Mouse (Mus musculus) stomach, embryonic 16.5 days (tissue): ENCODE results near the gene Gnaq. TPM values are rescaled to one million over a fixed set of nuclear protein-coding genes. Genes with fewer than 3 reads are reported as not detected.

Source experiments
- ATAC-seq: fragments of 200-750 bp; cut with Nextera tagmentation; 2 replicates; pipeline ENCODE4 v1.8.0; 2017; ENCODE audit warnings: moderate number of reproducible peaks, moderate TSS enrichment; ENCODE audit not compliant: insufficient read depth, low FRiP score
- H3K27ac ChIP-seq: fragments of 300-500 bp; sonication (generic); 2 replicates; pipeline ENCODE4 v1.5.1; 2014; ENCODE audit warnings: low read length
- H3K27me3 ChIP-seq: fragments of 300-500 bp; sonication (generic); 2 replicates; pipeline ENCODE4 v1.6.1; 2014; ENCODE audit warnings: low read length, control low read depth, mixed read lengths; ENCODE audit not compliant: control insufficient read depth, insufficient read depth
- H3K36me3 ChIP-seq: fragments of 300-500 bp; sonication (generic); 2 replicates; pipeline ENCODE4 v1.6.1; 2014; ENCODE audit warnings: low read length; ENCODE audit not compliant: control insufficient read depth, insufficient read depth
- H3K4me1 ChIP-seq: fragments of 300-500 bp; sonication (generic); 2 replicates; pipeline ENCODE4 v1.6.1; 2014; ENCODE audit warnings: low read length, control low read depth, mixed read lengths; ENCODE audit not compliant: control insufficient read depth, insufficient read depth
- H3K4me2 ChIP-seq: fragments of 300-500 bp; sonication (generic); 2 replicates; pipeline ENCODE4 v1.6.1; 2014; ENCODE audit warnings: low read depth, low read length, mixed read lengths
- H3K4me3 ChIP-seq: fragments of 300-500 bp; sonication (generic); replicated peaks from 2 replicates; pipeline ENCODE4 v1.5.1; 2014; ENCODE audit warnings: mild to moderate bottlenecking, low read length
- H3K9ac ChIP-seq: fragments of 300-500 bp; sonication (generic); 2 replicates; pipeline ENCODE4 v1.6.1; 2014; ENCODE audit warnings: low read length
- H3K9me3 ChIP-seq: fragments of 300-500 bp; sonication (generic); replicated peaks from 2 replicates; pipeline ENCODE4 v1.6.1; 2016; ENCODE audit warnings: low read length, control low read depth; ENCODE audit not compliant: control insufficient read depth
- WGBS: fragments of 180-500 bp; shearing (Covaris S2); extraction: QIAGEN DNeasy Blood & Tissue Kit; methylation state at CpG from one replicate; pipeline ENCODE4 v1.1.7; 2014; 5-methylcytosine and 5-hydroxymethylcytosine counted together
- polyA plus RNA-seq: library from polyadenylated mRNA; unstranded; fragments of >200 nt; fragmentation: Nextera tagmentation; extraction: Ambion mirVana; gene quantifications from 2 replicates; pipeline ENCODE4 v1.2.1, GENCODE M21; 2015

Gnaq gene
- polyA plus RNA-seq, 1 experiment from 2014 or later, result 38.8 TPM

GRCm38 (mm10) chr19:16384957-16385356, 252.3 kb downstream of the Gnaq start:
- ATAC-seq, result no peak
- 0 out of 2 replicates have a peak, but pooled peaks cover 3% of the 10 kb centered on the region for H3K4me1 ChIP-seq

GRCm38 (mm10) chr19:16386514-16386913, 253.9 kb downstream of the Gnaq start:
- Histone ChIP-seq H3K36me3 (0 out of 2 replicates have a peak, but pooled peaks cover 6% of the 10 kb centered on the region), H3K9ac (no peak overlapping the region), H3K27ac (no peak overlapping the region), H3K4me3 (no peak overlapping the region), H3K4me2 (no peak overlapping the region), H3K27me3 (no peaks in the 10 kb centered on the region), H3K9me3 (no peaks in the 10 kb centered on the region), H3K4me1 (no peaks in the 10 kb centered on the region)
- no peak; the same call in 1 of the 2 replicates for ATAC-seq
- WGBS, result 60% methylated on average over 6 of the region's 6 CpGs

More at GRCm38 (mm10) chr19:16384957-16385356, 252.3 kb downstream of the Gnaq start:
- H3K27me3 ChIP-seq, result no peaks in the 10 kb centered on the region
- no peaks in the 10 kb centered on the region for H3K9me3 ChIP-seq
- H3K36me3 ChIP-seq, result 0 out of 2 replicates have a peak, but pooled peaks cover 6% of the 10 kb centered on the region
- no peak overlapping the region for H3K4me2 ChIP-seq
- H3K4me3 ChIP-seq, result no peak overlapping the region
- H3K9ac ChIP-seq, result no peak overlapping the region
- WGBS, result 66% methylated on average over 11 of the region's 11 CpGs
- no peak overlapping the region for H3K27ac ChIP-seq

GRCm38 (mm10) chr19:16390192-16390795, 257.7 kb downstream of the Gnaq start:
- Histone ChIP-seq H3K4me1 (no peaks in the 10 kb centered on the region), H3K27ac (no peak overlapping the region), H3K9me3 (no peaks in the 10 kb centered on the region), H3K27me3 (no peaks in the 10 kb centered on the region), H3K4me2 (no peak overlapping the region), H3K9ac (no peak overlapping the region), H3K36me3 (no peaks in the 10 kb centered on the region), H3K4me3 (no peak overlapping the region)
- 80% methylated on average over 6 of the region's 6 CpGs for WGBS
- no peak for ATAC-seq

- H3K27ac ChIP-seq, result no peak overlapping the region
- no peak for ATAC-seq
- 82% methylated on average over 5 of the region's 5 CpGs for WGBS
- H3K9ac ChIP-seq, result no peak overlapping the region
- H3K4me2 ChIP-seq, result no peak overlapping the region
- no peaks in the 10 kb centered on the region for H3K4me1 ChIP-seq
- H3K4me3 ChIP-seq, result no peak overlapping the region
- H3K36me3 ChIP-seq, result no peaks in the 10 kb centered on the region
- no peaks in the 10 kb centered on the region for H3K9me3 ChIP-seq
- H3K27me3 ChIP-seq, result no peaks in the 10 kb centered on the region
These were observed 261.8 kb downstream of the Gnaq start for GRCm38 (mm10) chr19:16394381-16394780.

- H3K4me1 ChIP-seq, result no peaks in the 10 kb centered on the region
- no peaks in the 10 kb centered on the region for H3K36me3 ChIP-seq
- no peak overlapping the region for H3K27ac ChIP-seq
- no peaks in the 10 kb centered on the region for H3K9me3 ChIP-seq
- no peak overlapping the region for H3K4me3 ChIP-seq
- H3K27me3 ChIP-seq, result no peaks in the 10 kb centered on the region
- H3K9ac ChIP-seq, result no peak overlapping the region
- ATAC-seq, result no peak
- no peak overlapping the region for H3K4me2 ChIP-seq
- 77% methylated on average over 6 of the region's 6 CpGs for WGBS
These were observed 270.5 kb downstream of the Gnaq start for GRCm38 (mm10) chr19:16403101-16403500.

- Histone ChIP-seq H3K27me3 (no peaks in the 10 kb centered on the region), H3K9me3 (no peaks in the 10 kb centered on the region), H3K36me3 (no peaks in the 10 kb centered on the region), H3K4me2 (no peak overlapping the region), H3K4me1 (peaks cover 6% of the 10 kb centered on the region), H3K27ac (no peak overlapping the region), H3K4me3 (no peak overlapping the region), H3K9ac (no peak overlapping the region)
- 85% methylated on average over 1 of the region's 1 CpGs for WGBS
- no peak for ATAC-seq
These were observed 275.1 kb downstream of the Gnaq start for GRCm38 (mm10) chr19:16407727-16408126.

GRCm38 (mm10) chr19:16411302-16411701, 278.7 kb downstream of the Gnaq start:
- no peaks in the 10 kb centered on the region for H3K36me3 ChIP-seq
- no peak overlapping the region for H3K27ac ChIP-seq
- no peak overlapping the region for H3K9ac ChIP-seq
- H3K4me1 ChIP-seq, result peaks cover 6% of the 10 kb centered on the region
- H3K4me2 ChIP-seq, result no peak overlapping the region
- H3K27me3 ChIP-seq, result no peaks in the 10 kb centered on the region
- H3K9me3 ChIP-seq, result no peaks in the 10 kb centered on the region
- H3K4me3 ChIP-seq, result no peak overlapping the region
- no peak for ATAC-seq

GRCm38 (mm10) chr19:16418086-16418663, 285.5 kb downstream of the Gnaq start:
- Histone ChIP-seq H3K9ac (no peak overlapping the region), H3K27ac (no peak overlapping the region), H3K4me1 (no peaks in the 10 kb centered on the region), H3K9me3 (no peaks in the 10 kb centered on the region), H3K4me3 (no peak overlapping the region), H3K36me3 (no peaks in the 10 kb centered on the region), H3K27me3 (no peaks in the 10 kb centered on the region), H3K4me2 (no peak overlapping the region)
- no peak for ATAC-seq
- WGBS, result 75% methylated on average over 5 of the region's 5 CpGs

- ATAC-seq, result no peak
These were observed 293.0 kb downstream of the Gnaq start for GRCm38 (mm10) chr19:16425596-16425995.

More at GRCm38 (mm10) chr19:16425596-16425995, 293.0 kb downstream of the Gnaq start:
- Histone ChIP-seq H3K4me1 (no peaks in the 10 kb centered on the region), H3K27me3 (no peaks in the 10 kb centered on the region), H3K9me3 (peaks cover 5% of the 10 kb centered on the region; the same call in 1 of the 2 replicates), H3K9ac (no peak overlapping the region), H3K4me2 (no peak overlapping the region), H3K4me3 (no peak overlapping the region), H3K27ac (no peak overlapping the region), H3K36me3 (no peaks in the 10 kb centered on the region)
- 66% methylated on average over 2 of the region's 2 CpGs for WGBS
